9 mouse cellular contexts compared by ENCODE assay signal in genomic region chr6:8950611-8951325, GRCm38 (mm10). TPM values are rescaled to one million over a fixed set of nuclear protein-coding genes. Genes with fewer than 3 reads are reported as not detected.
DNase-seq lines count a peak whose midpoint lies in the region; ATAC-seq and TF ChIP-seq lines count a peak whose summit lies in the region.
"Had no signal": no experiment of that assay in that cellular context is flagged by ENCODE, and none has a peak within 500 bp of the region (broad histone marks: within the 10 kb centered on the region; RNA-seq: fewer than 3 reads in every experiment).

No protein-coding gene starts in this region.

- no peaks in the 10 kb centered on the region for H3K36me3 ChIP-seq in heart, embryonic 10.5 days
- H3K36me3 ChIP-seq in ES-E14 (ENCODE audit: control insufficient read depth, insufficient read depth, low read length, poor library complexity, severe bottlenecking) = no peaks in the 10 kb centered on the region
- H3K36me3 ChIP-seq in forebrain, postnatal 0 days (ENCODE audit: insufficient read depth) = no peaks in the 10 kb centered on the region
- no peaks in the 10 kb centered on the region for H3K36me3 ChIP-seq in midbrain, embryonic 11.5 days (ENCODE audit: control insufficient read depth, insufficient read depth, low read length)

- in situ Hi-C loops in ES-E14 (cut with MboI; ENCODE audit: low sequenced_read_pairs in 2 of 2, unreplicated experiment in 2 of 2) = no loop called here

- WGBS in heart, embryonic 10.5 days = 2% methylated on average over 26 of the region's 26 CpGs
- WGBS in forebrain, postnatal 0 days = under 1% methylated on average over 26 of the region's 26 CpGs
- 1% methylated on average over 26 of the region's 26 CpGs for whole genome bisulfite sequencing in midbrain, embryonic 11.5 days

- TF ChIP-seq CTCF in forebrain, postnatal 0 days (IDR thresholded peaks at IDR 0.05; ENCODE audit: low read depth) = no peak

- ATAC-seq in forebrain, postnatal 0 days = peak; percentile 3; the same call in 1 of the 2 replicates
- peak; percentile 12; the same call in 1 of the 2 replicates for ATAC-seq in midbrain, embryonic 11.5 days (ENCODE audit: low FRiP score)

- peaks cover 94% of the 10 kb centered on the region for H3K27me3 ChIP-seq in heart, embryonic 10.5 days (ENCODE audit: insufficient read depth, poor library complexity, severe bottlenecking)
- peaks cover 35% of the 10 kb centered on the region for H3K27me3 ChIP-seq in forebrain, postnatal 0 days (ENCODE audit: insufficient read depth, low read length)
- H3K27me3 ChIP-seq in midbrain, embryonic 11.5 days (ENCODE audit: control insufficient read depth, insufficient read depth, low read length) = peaks cover 80% of the 10 kb centered on the region

- H3K9me3 ChIP-seq in heart, embryonic 10.5 days = no peaks in the 10 kb centered on the region
- no peaks in the 10 kb centered on the region for H3K9me3 ChIP-seq in ES-E14 (ENCODE audit: control insufficient read depth, insufficient read depth, low read depth, low read length)
- no peaks in the 10 kb centered on the region for H3K9me3 ChIP-seq in forebrain, postnatal 0 days (ENCODE audit: low read length)
- no peaks in the 10 kb centered on the region for H3K9me3 ChIP-seq in midbrain, embryonic 11.5 days (ENCODE audit: control insufficient read depth, low read length)

- peak overlapping the region; percentile 56 for H3K4me3 ChIP-seq in heart, embryonic 10.5 days
- peak overlapping the region; percentile 67 to 81 for H3K4me3 ChIP-seq in ES-E14 (ENCODE audit: insufficient read depth in 1 of 2, low read depth in 1 of 2, low read length in 2 of 2, poor library complexity in 1 of 2, severe bottlenecking in 1 of 2)
- peak overlapping the region; percentile 50 for H3K4me3 ChIP-seq in forebrain, postnatal 0 days (ENCODE audit: low read depth, low read length)
- H3K4me3 ChIP-seq in midbrain, embryonic 11.5 days (ENCODE audit: low read depth, low read length) = peak overlapping the region; percentile 46

- H3K4me2 ChIP-seq in forebrain, postnatal 0 days (ENCODE audit: low read depth) = peak overlapping the region; percentile 89
- H3K4me2 ChIP-seq in midbrain, embryonic 11.5 days = peak overlapping the region; percentile 87

- H3K9ac ChIP-seq in ES-E14 (ENCODE audit: insufficient read depth, low read depth, low read length, poor library complexity, severe bottlenecking) = peak overlapping the region; percentile 63
- H3K9ac ChIP-seq in forebrain, postnatal 0 days = peak overlapping the region; percentile 54
- H3K9ac ChIP-seq in midbrain, embryonic 11.5 days (ENCODE audit: low read length) = peak overlapping the region; percentile 53

- no peak overlapping the region for H3K27ac ChIP-seq in heart, embryonic 10.5 days
- no peak overlapping the region for H3K27ac ChIP-seq in ES-E14 (ENCODE audit: insufficient read depth, low read depth, low read length, poor library complexity, severe bottlenecking)
- peak overlapping the region; percentile 75 for H3K27ac ChIP-seq in forebrain, postnatal 0 days (ENCODE audit: low read depth, low read length)
- H3K27ac ChIP-seq in midbrain, embryonic 11.5 days (ENCODE audit: low read depth, low read length) = no peak overlapping the region
- H3K27ac ChIP-seq: macrophage had no signal

- H3K4me1 ChIP-seq in heart, embryonic 10.5 days = peaks cover 26% of the 10 kb centered on the region
- peaks cover 0 to 4% of the 10 kb centered on the region in 2 experiments; a peak in 2 of 4 replicates for H3K4me1 ChIP-seq in ES-E14 (ENCODE audit: control insufficient read depth in 2 of 2, insufficient read depth in 2 of 2, low read length in 2 of 2, poor library complexity in 1 of 2)
- peaks cover 24% of the 10 kb centered on the region; the same call in 1 of the 2 replicates for H3K4me1 ChIP-seq in forebrain, postnatal 0 days (ENCODE audit: insufficient read depth)
- peaks cover 20% of the 10 kb centered on the region for H3K4me1 ChIP-seq in midbrain, embryonic 11.5 days (ENCODE audit: control insufficient read depth, insufficient read depth, low read length)

- no peak for DNase-seq in heart, embryonic 10.5 days (ENCODE audit: low spot score)
- no peak for DNase-seq in heart, adult 9 months (ENCODE audit: low spot score in 2 of 2)
- DNase-seq in ES-E14 (ENCODE audit: low read depth, low spot score) = no peak
- peak; percentile 24 for DNase-seq in forebrain, postnatal 0 days
- DNase-seq in midbrain, embryonic 11.5 days (ENCODE audit: low spot score, missing footprints) = peak; percentile 92
- DNase-seq in adipocyte (ENCODE audit: low spot score) = no peak
- DNase-seq in Muller cell, postnatal 12 days (ENCODE audit: inconsistent ontology term) = no peak
- no peak for DNase-seq in lung, postnatal 14 days

TF ChIP-seq in ES-E14, 5 proteins besides CTCF, POLR2A, EP300 and RAD21:
- TF ChIP-seq ZNF384 (IDR thresholded peaks at IDR 0.05; ENCODE audit: low read depth, low read length) (no peak), HCFC1 (IDR thresholded peaks at IDR 0.05; ENCODE audit: borderline replicate concordance, insufficient read depth, low read length) (no peak), CHD2 (IDR thresholded peaks at IDR 0.05; ENCODE audit: low read depth, low read length) (no peak), ZC3H11A (IDR thresholded peaks at IDR 0.05; ENCODE audit: borderline replicate concordance, low read depth, low read length) (no peak), MAFK (IDR thresholded peaks at IDR 0.05; ENCODE audit: insufficient read depth, low read depth, low read length) (no peak)

RNA-seq across cellular contexts. Expression of gene Nxph1, which starts 2.5 kb away (rescaled TPM):
- polyA plus RNA-seq in heart, embryonic 10.5 days (2016; fragmentation: Nextera tagmentation; extraction: Ambion mirVana) = not detected in 2 replicates
- total RNA-seq in ES-E14 (2012; rRNA removed) = not detected in 2 replicates
- 50.4 and 59.5 TPM in 2 replicates for total RNA-seq in forebrain, postnatal 0 days (2014; rRNA removed)
- polyA plus RNA-seq in forebrain, postnatal 0 days (2015; fragmentation: Nextera tagmentation; extraction: Ambion mirVana) = 67.0 and 78.8 TPM in 2 replicates
- 4.8 and 5.2 TPM in 2 replicates for polyA plus RNA-seq in midbrain, embryonic 11.5 days (2014; fragmentation: Nextera tagmentation; extraction: Ambion mirVana)
- polyA plus RNA-seq: macrophage had no signal

Comparison
In these comparisons a context has a peak if more than half of its experiments do, and no peak if none do; other contexts are left out.
1. DNase-seq: peak in forebrain, postnatal 0 days (single experiment) and midbrain, embryonic 11.5 days (single experiment); none in heart, embryonic 10.5 days (single experiment), heart, adult 9 months (0 of 2), ES-E14 (single experiment), adipocyte (single experiment), Muller cell, postnatal 12 days (single experiment) and lung, postnatal 14 days (single experiment).
2. RNA of gene Nxph1, which starts 2.5 kb away (polyA plus RNA-seq): 67.0 to 78.8 TPM in forebrain, postnatal 0 days; 4.8 to 5.2 TPM in midbrain, embryonic 11.5 days and not detected in heart, embryonic 10.5 days; every median in the first group is over 10 times any median in the second.
3. Peak in every context shown above with its lines, with median percentiles within 50 percentile points of each other: H3K4me3 ChIP-seq and H3K9ac ChIP-seq.